Mouse (Mus musculus) lung, embryonic 15.5 days (tissue): Measurements from ENCODE around the gene Clpp. TPM values are rescaled to one million over a fixed set of nuclear protein-coding genes. Genes with fewer than 3 reads are reported as not detected.

Experiments
- ATAC-seq: fragments of 200-750 bp; cut with Nextera tagmentation; 2 replicates; pipeline ENCODE4 v1.8.0; 2017; ENCODE audit warnings: moderate number of reproducible peaks, borderline replicate concordance; ENCODE audit not compliant: low FRiP score, low TSS enrichment; ENCODE audit errors: extremely low read depth
- H3K27ac ChIP-seq: fragments of 300-500 bp; sonication (generic); 2 replicates; pipeline ENCODE4 v1.5.1; 2015; ENCODE audit warnings: moderate library complexity, mild to moderate bottlenecking, inconsistent platforms
- H3K27me3 ChIP-seq: fragments of 300-500 bp; sonication (generic); 2 replicates; pipeline ENCODE4 v1.6.1; 2015; ENCODE audit warnings: inconsistent platforms
- H3K36me3 ChIP-seq: fragments of 300-500 bp; sonication (generic); 2 replicates; pipeline ENCODE4 v1.6.1; 2015; ENCODE audit warnings: inconsistent platforms
- H3K4me1 ChIP-seq: fragments of 300-500 bp; sonication (generic); 2 replicates; pipeline ENCODE4 v1.6.1; 2015; ENCODE audit warnings: inconsistent platforms
- H3K4me2 ChIP-seq: fragments of 300-500 bp; sonication (generic); 2 replicates; pipeline ENCODE4 v1.6.1; 2015; ENCODE audit warnings: inconsistent platforms, mild to moderate bottlenecking, moderate library complexity
- H3K4me3 ChIP-seq: fragments of 300-500 bp; sonication (generic); 2 replicates; pipeline ENCODE4 v1.5.1; 2015; ENCODE audit warnings: mild to moderate bottlenecking, inconsistent platforms
- H3K9ac ChIP-seq: fragments of 300-500 bp; sonication (generic); 2 replicates; pipeline ENCODE4 v1.6.1; 2015; ENCODE audit warnings: inconsistent platforms
- H3K9me3 ChIP-seq: fragments of 300-500 bp; sonication (generic); 2 replicates; pipeline ENCODE4 v1.6.1; 2016; ENCODE audit warnings: inconsistent platforms
- WGBS: fragments of 180-500 bp; shearing (Covaris S2); methylation state at CpG from one replicate; pipeline ENCODE4 v1.1.7; 2015; 5-methylcytosine and 5-hydroxymethylcytosine counted together
- polyA plus RNA-seq: library from polyadenylated mRNA; unstranded; fragments of >200 nt; fragmentation: Nextera tagmentation; extraction: Ambion mirVana; gene quantifications from 2 replicates; pipeline ENCODE4 v1.2.1, GENCODE M21; 2015

Clpp gene
- polyA plus RNA-seq: 135 and 136 TPM in 2 replicates

DNA sequence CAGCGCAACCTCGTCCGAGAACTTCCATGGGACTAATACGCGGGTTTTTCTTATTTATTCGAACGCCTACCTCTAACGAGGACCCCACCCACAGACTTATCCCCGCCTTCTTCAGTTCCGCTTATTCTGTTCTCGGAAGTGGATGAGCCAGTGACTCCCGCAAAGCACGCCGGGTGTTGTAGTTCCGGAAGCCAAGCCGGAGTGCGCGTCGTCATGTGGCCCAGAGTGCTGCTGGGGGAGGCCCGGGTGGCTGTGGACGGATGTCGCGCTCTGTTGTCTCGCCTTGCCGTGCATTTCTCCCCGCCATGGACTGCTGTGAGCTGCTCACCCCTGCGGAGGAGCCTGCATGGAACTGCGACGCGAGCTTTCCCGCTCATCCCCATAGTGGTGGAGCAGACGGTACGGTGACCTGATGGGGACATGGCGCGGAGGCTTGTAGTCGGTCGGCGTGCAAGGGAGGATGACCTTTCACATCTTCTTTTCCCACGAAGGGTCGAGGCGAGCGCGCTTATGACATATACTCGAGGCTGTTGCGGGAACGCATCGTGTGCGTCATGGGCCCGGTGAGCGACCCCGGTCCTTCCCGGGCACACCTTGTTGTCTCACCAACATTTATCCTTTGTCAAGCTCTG lies at the start of gene Clpp:
Gene Clpp (plus strand): TSS at position 191 of the 632 bp plus-strand sequence.
- peak within 1 kb of the TSS; percentile 89 for H3K4me2 ChIP-seq
- H3K9ac ChIP-seq: peak within 1 kb of the TSS; percentile 81
- peaks cover 29% of the 10 kb centered on the region for H3K36me3 ChIP-seq
- no peaks in the 10 kb centered on the region for H3K9me3 ChIP-seq
- H3K27ac ChIP-seq: peak within 1 kb of the TSS; percentile 79
- H3K27me3 ChIP-seq: no peaks in the 10 kb centered on the region
- under 1% methylated on average over 52 of the region's 52 CpGs for WGBS
- peaks cover 10% of the 10 kb centered on the region for H3K4me1 ChIP-seq
- H3K4me3 ChIP-seq: peak within 1 kb of the TSS; percentile 74
- peak; percentile 97 for ATAC-seq

DNA sequence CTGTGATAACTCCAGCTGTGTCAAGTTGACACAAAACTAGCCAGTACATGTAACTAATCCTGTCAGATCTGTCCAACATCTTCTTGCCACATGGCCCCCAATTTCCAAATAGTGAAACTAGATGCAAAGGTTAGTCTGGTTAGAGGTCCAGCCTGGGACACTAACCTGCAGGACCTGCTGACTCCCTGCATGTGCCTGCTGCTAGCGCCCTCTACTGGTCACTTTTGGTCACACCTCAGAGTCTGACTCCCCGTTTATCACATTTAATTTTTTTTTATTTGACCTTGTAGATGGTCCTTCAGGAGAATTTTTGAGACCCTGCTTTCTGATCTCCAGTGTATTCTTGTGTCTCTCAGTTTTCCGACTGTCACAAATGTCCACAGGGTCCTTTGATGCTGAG lies 39.2 kb upstream of the Clpp start:
- no peak overlapping the region for H3K4me2 ChIP-seq
- no peaks in the 10 kb centered on the region for H3K27me3 ChIP-seq
- no peaks in the 10 kb centered on the region for H3K4me1 ChIP-seq
- no peak for ATAC-seq
- H3K9me3 ChIP-seq: no peaks in the 10 kb centered on the region
- no peak overlapping the region for H3K27ac ChIP-seq
- no peak overlapping the region for H3K4me3 ChIP-seq
- no peak overlapping the region for H3K9ac ChIP-seq
- 12% methylated on average over 3 of the region's 3 CpGs for WGBS
- no peaks in the 10 kb centered on the region for H3K36me3 ChIP-seq

DNA sequence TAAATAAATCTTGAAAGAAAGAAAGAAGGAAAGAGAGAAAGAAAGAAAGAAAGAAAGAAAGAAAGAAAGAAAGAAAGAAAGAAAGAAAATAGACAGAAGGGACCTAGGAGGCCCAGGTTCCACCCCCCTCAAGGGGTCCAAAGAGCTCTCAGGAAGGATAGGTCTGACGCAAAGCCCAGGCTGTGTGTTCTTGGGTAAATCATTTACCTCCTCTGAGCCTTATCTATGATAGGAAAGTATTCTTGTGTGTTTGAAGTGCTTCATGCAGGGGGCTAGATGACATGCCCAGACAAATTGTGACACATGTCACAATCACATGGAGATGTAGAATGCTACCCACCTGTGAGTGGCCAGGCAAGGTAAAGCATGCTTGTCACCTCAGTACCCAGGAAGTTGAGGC lies 37.5 kb upstream of the Clpp start:
- no peak overlapping the region for H3K27ac ChIP-seq
- H3K4me2 ChIP-seq: no peak overlapping the region
- no peaks in the 10 kb centered on the region for H3K27me3 ChIP-seq
- no peaks in the 10 kb centered on the region for H3K36me3 ChIP-seq
- 52% methylated on average over 1 of the region's 1 CpGs for WGBS
- H3K9me3 ChIP-seq: no peaks in the 10 kb centered on the region
- no peak overlapping the region for H3K4me3 ChIP-seq
- ATAC-seq: no peak
- H3K4me1 ChIP-seq: no peaks in the 10 kb centered on the region
- H3K9ac ChIP-seq: no peak overlapping the region

DNA sequence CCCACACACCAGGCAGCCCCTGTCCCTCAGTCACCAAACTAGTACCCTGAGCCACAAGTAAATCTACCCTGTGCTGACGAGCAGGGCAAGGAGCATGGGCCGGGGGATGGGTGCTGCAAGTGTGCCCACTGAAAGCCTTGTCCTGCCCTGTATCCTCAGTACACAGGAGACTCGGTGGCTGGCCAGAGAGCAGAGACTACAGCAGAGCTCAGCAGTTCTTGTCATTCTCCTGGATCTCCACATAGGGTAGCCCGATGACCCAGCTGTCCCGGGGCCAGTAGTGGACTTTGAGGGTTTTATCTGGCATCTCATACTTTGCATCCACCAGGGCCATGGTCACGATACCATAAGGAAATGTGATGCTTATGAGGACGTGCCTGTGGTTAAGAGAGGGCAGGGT lies 35.2 kb upstream of the Clpp start:
- no peak for ATAC-seq
- H3K9ac ChIP-seq: no peak overlapping the region
- no peaks in the 10 kb centered on the region for H3K27me3 ChIP-seq
- H3K27ac ChIP-seq: no peak overlapping the region
- no peak overlapping the region for H3K4me2 ChIP-seq
- H3K9me3 ChIP-seq: no peaks in the 10 kb centered on the region
- no peak overlapping the region for H3K4me3 ChIP-seq
- WGBS: 77% methylated on average over 7 of the region's 7 CpGs
- H3K4me1 ChIP-seq: no peaks in the 10 kb centered on the region
- H3K36me3 ChIP-seq: no peaks in the 10 kb centered on the region

DNA sequence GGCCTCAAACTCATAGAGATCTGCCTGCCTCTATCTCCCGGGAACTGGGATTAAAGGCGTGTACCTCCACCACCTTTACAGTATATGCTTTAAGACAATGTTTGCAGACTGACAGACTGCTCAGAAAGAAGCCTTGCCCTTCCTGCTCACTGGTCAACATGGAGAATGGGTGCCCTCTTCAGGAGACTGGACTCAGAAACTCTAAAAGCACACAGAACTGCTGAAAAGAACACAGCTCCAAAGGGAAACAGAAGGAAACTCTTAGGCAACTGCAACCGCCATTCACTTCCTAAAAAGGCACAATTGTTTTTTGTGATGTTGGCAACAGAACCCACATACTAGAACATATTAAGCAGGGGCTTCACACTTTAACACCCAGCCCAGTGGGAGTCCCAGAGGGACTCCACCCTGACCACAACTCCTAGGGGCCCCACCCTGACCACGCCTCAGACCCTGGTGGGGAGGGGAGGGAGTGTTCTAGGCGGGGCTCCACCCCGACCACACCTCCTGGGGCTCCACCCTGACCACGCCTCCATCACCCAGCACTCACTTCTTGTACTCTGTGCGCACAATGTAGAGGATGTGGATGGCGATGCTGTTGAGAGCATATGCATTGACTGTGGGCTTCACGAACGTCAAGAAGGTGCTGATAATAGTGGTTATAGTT lies 32.2 kb upstream of the Clpp start:
- no peak overlapping the region for H3K9ac ChIP-seq
- no peaks in the 10 kb centered on the region for H3K4me1 ChIP-seq
- no peak overlapping the region for H3K4me2 ChIP-seq
- H3K27me3 ChIP-seq: no peaks in the 10 kb centered on the region
- no peak overlapping the region for H3K4me3 ChIP-seq
- ATAC-seq: peak; percentile 63; the same call in 1 of the 2 replicates
- H3K27ac ChIP-seq: no peak overlapping the region
- WGBS: 20% methylated on average over 11 of the region's 11 CpGs
- H3K36me3 ChIP-seq: no peaks in the 10 kb centered on the region
- H3K9me3 ChIP-seq: no peaks in the 10 kb centered on the region

DNA sequence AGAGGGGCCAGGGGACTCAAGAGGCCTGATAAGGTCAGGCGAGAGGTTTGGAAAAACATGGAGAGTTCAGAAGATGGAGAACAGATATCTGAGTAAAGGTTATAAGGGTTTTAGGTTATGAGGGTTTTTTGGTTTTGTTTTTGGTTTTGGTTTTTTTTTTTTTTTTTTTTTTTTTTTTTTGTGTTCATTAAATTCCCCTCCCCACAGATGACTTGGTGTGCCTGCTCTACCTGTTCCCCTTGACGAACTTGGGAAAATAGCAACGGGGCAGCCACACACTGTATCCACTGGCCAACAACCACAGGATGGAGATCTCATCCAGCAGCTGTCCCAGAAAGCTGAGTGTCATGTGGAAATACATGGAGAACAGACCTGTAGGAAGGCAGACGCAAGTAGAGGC lies 31.4 kb upstream of the Clpp start:
- Histone ChIP-seq H3K27me3 (no peaks in the 10 kb centered on the region), H3K9ac (no peak overlapping the region), H3K4me1 (no peaks in the 10 kb centered on the region), H3K4me2 (no peak overlapping the region), H3K4me3 (no peak overlapping the region), H3K36me3 (no peaks in the 10 kb centered on the region), H3K27ac (no peak overlapping the region), H3K9me3 (no peaks in the 10 kb centered on the region)
- 62% methylated on average over 4 of the region's 4 CpGs for WGBS
- no peak for ATAC-seq

GRCm38 (mm10) chr17:56961880-56962279 lies 28.2 kb upstream of the Clpp start:
- no peak for ATAC-seq
- WGBS: 88% methylated on average over 4 of the region's 4 CpGs
- Histone ChIP-seq H3K4me1 (no peaks in the 10 kb centered on the region), H3K27ac (no peak overlapping the region), H3K9ac (no peak overlapping the region), H3K4me3 (no peak overlapping the region), H3K9me3 (no peaks in the 10 kb centered on the region), H3K36me3 (no peaks in the 10 kb centered on the region), H3K27me3 (no peaks in the 10 kb centered on the region), H3K4me2 (no peak overlapping the region)

DNA sequence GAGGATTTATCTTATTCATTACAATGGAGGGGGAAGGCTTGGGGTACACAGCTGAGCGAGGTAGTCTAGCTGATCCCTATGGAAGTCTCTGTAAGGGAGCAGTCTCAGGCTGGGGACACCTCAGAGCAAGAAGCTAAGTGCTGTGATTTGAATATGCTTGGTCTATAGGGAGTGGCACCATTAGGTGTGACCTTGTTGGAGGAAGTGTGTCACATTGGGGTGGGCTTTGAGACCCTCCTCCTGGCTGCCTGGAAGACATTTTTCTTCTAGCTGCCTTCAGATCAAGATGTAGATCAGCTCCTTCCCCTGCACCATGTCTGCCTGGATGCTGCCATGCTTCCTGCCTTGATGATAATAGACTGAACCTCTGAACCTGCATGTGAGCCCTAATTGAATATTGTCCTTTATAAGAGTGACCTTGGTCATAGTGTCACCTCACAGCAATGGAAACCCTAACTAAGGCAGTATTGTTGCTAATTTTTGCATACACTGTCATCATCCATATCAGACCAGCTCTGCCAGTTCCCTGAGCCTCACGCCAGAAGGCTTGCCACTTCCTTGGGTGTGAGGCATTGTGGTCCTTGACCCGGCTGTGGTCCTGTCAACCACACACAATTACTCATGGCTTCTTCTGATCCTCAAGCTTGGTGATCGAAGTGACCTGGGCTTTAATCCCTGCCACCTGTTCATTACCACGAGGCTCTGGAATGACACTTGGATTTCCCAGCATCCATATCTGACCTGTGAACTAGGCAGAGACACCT lies 27.3 kb upstream of the Clpp start:
- no peak for ATAC-seq
- Histone ChIP-seq H3K4me2 (no peak overlapping the region), H3K27ac (no peak overlapping the region), H3K36me3 (no peaks in the 10 kb centered on the region), H3K9ac (no peak overlapping the region), H3K4me1 (no peaks in the 10 kb centered on the region), H3K9me3 (no peaks in the 10 kb centered on the region), H3K27me3 (no peaks in the 10 kb centered on the region), H3K4me3 (no peak overlapping the region)
- WGBS: 63% methylated on average over 5 of the region's 5 CpGs

DNA sequence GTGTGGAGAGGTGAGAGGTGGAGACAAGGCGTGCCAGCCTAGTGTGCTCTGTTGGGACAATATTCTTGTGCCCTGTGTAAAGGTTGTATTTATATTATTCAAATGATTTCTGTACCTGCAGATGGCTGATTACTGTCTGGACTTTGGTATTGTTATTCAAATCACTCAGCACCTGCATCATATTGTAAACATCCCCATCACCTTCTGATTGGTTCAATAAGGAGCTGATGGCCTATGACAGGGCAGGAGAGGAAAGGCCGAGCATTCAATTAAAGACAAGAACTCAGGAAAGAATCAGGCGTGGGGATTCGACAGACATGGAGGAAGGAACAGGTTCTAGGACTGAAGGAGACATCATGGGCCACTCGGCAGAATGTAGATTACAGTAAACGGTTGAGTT lies 26.5 kb upstream of the Clpp start:
- ATAC-seq: no peak
- no peak overlapping the region for H3K4me3 ChIP-seq
- H3K36me3 ChIP-seq: no peaks in the 10 kb centered on the region
- H3K27me3 ChIP-seq: no peaks in the 10 kb centered on the region
- no peak overlapping the region for H3K9ac ChIP-seq
- H3K27ac ChIP-seq: no peak overlapping the region
- no peaks in the 10 kb centered on the region for H3K4me1 ChIP-seq
- H3K4me2 ChIP-seq: no peak overlapping the region
- H3K9me3 ChIP-seq: no peaks in the 10 kb centered on the region
- 65% methylated on average over 6 of the region's 6 CpGs for WGBS

DNA sequence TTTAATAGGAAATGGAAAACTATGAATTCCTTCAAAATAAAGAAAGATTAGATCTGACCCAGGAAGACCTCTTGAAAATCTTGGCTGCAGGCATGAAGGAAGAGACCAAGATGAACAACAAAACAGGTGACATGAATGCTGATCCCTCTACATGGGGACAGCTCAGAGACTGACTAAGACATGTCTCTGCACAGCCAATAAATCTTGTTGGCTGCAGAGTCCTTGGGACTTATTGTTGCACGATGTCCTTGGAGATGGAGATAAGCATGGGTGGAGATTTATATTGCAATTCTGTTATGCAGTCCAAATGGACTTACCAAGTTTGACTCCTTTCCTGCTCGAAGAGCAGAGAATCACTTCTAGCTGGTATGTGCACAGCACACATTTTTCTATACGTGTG lies 20.8 kb upstream of the Clpp start:
- no peaks in the 10 kb centered on the region for H3K9me3 ChIP-seq
- WGBS: 39% methylated on average over 3 of the region's 3 CpGs
- no peaks in the 10 kb centered on the region for H3K4me1 ChIP-seq
- no peaks in the 10 kb centered on the region for H3K27me3 ChIP-seq
- H3K36me3 ChIP-seq: no peaks in the 10 kb centered on the region
- H3K27ac ChIP-seq: no peak overlapping the region
- no peak for ATAC-seq
- H3K4me2 ChIP-seq: no peak overlapping the region
- H3K9ac ChIP-seq: no peak overlapping the region
- no peak overlapping the region for H3K4me3 ChIP-seq

DNA sequence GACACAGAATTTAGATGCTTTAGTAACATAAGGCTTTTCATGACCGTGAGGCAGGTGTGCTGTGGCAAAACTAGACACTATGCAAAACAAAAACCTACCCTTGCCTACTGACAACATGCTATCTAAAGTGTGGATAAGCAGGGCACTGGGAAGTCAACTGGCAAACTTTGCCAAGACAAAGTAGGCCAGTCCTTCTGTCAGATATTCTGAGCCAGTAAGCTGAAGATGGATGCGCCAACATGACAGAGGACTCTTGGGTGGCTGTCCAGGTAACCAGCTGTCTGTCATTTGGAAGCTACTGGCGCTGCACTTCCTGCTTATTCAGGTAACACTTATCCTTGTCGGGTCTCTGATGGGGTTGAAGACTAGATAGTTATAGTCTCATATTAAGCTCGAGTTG lies 20.0 kb upstream of the Clpp start:
- Histone ChIP-seq H3K9ac (no peak overlapping the region), H3K27ac (no peak overlapping the region), H3K4me3 (no peak overlapping the region), H3K27me3 (no peaks in the 10 kb centered on the region), H3K9me3 (no peaks in the 10 kb centered on the region), H3K4me2 (no peak overlapping the region), H3K36me3 (no peaks in the 10 kb centered on the region), H3K4me1 (no peaks in the 10 kb centered on the region)
- ATAC-seq: no peak
- WGBS: 59% methylated on average over 5 of the region's 5 CpGs
